Mouse (Mus musculus): ENCODE results near the gene Panx2. TPM values are rescaled to one million over a fixed set of nuclear protein-coding genes. Genes with fewer than 3 reads are reported as not detected.

Gene Panx2
- total RNA-seq (2021), result 100 to 1,000 TPM; 101 to 120 TPM
- long read RNA-seq, experiment 1, partial matches to known transcripts, result 20 of 42 reads
- long read RNA-seq, experiment 1, other reads (novel, unspliced or antisense), result 17 of 42 reads
- long read RNA-seq, experiment 2, transcript Panx2-203 (3 exons, 3,391 nt), result major isoform, 7 of 29 reads
- long read RNA-seq, experiment 2, partial matches to known transcripts, result 9 of 29 reads
- long read RNA-seq, experiment 2, other reads (novel, unspliced or antisense), result 11 of 29 reads

DNA sequence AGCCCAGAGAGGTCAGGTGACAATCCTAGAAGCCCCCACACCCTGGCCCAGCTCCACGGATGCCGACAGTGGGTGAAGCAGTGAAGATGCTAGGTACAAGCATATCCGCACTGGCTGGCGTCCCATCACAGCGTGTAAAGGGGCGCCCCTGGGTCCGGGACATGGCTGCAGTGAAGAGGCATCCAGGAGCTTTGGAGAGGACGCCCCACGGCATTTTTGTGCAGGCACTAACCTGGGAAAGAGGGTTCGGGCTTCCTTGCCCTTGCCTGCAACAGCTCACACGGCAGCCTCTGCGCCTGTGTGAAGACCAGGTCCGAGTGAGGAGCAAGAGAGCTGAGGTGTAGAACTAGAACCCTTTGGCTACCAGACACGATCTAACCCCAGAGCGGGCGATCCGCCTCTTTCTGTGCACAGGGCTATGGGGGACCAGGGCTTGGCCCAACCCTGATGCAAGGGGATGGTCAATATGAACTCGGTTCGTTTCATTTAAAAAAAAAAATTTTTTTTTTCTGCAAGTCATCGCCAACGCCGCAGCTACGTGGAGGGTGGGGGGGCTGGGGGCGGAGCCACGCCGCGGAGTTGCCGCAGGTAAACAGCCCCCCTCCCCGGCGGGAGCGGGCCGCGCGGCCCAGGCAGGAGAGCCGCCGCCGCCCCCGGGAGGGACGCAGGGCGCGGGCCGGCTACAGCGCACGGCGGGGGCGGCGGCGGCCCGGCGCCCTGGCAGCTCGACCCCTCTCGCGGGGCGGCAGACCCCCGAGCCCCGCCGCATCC lies at the start of gene Panx2:
Gene Panx2 (plus strand): TSS at position 574 of the 771 bp plus-strand sequence.
- intact Hi-C loops (cut with DNase I), result no loop called here
- peak; percentile 37 to 55 for DNase-seq (ENCODE audit: low spot score in 2 of 2)

DNA sequence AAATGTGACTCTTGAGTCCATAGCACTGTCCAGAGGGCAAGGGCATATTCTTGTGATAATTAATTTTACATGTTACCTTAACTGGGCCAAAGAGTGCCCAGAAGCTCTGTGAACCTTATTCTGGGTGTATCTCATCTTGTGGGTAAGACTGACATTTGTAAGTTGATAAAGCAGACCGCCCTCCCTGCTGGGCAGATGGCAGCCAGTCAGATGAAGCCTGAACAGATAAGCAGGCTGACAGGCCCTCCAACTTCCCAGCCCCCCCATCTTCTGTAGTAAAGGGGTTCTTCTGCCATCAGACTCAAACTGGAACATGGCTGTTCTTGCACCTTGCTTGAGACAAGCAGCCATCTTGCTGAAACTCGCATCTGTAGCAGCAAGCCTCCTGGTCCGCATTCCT lies 42.8 kb upstream of the Panx2 start:
- intact Hi-C loops (cut with DNase I), result no loop called here
- DNase-seq (ENCODE audit: low spot score in 2 of 2), result no peak

DNA sequence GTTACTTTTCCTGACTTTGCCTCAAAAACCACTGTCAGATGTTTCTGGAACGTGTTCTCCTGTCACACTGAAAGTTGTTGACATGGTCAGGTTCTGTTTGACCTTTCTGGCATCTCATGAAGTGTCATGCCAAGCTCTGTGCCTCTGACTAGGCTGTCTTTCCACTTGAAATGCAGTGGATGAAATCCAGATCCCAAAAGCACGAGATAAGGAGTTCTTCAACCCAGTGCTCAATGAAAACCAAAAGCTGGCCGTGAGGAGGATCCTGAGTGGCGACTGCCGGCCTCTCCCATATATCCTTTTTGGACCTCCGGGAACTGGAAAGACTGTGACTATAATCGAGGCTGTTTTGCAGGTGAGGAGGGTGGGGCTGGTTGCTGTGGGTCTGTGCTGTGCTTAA lies 39.4 kb upstream of the Panx2 start:
- intact Hi-C loops (cut with DNase I), result no loop called here
- no peak for DNase-seq (ENCODE audit: low spot score in 2 of 2)

DNA sequence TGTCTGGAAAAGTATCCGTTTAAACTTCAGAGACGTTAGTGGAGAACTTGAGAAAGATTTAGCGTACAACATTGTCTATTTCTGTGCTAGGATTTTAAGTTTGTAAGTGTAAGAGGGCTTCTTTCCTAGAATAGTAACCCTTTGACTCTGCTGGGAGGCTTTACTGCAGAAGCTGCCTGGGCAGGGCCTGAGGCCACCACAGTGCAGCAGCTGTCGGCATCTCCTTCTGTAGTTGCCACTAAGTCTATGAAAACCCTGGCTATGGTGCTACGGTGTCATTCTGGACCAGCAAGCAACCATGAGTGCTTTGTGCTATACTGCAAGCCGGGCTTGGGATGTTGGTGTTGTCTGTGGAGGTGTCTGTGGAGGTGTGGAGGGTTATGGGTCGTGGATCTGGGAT lies 39.0 kb upstream of the Panx2 start:
- intact Hi-C loops (cut with DNase I), result no loop called here
- DNase-seq (ENCODE audit: low spot score in 2 of 2), result no peak

DNA sequence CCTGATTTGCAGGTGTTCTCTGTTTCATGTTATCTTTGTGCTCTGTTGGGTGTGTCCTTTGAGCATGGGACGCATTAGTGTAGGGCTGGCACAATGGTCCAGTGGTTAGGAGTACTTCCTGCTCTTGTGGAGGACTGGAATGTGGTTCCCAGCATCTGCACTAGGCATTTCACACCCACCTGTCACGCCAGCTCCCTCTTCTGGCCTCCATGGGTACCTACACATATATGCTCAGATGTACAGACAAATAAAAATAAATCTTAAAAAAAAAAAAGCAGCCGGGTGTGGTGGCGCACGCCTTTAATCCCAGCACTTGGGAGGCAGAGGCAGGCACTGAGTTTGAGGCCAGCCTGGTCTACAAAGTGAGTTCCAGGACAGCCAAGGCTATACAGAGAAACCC lies 15.2 kb upstream of the Panx2 start:
- intact Hi-C loops (cut with DNase I), result no loop called here

DNA sequence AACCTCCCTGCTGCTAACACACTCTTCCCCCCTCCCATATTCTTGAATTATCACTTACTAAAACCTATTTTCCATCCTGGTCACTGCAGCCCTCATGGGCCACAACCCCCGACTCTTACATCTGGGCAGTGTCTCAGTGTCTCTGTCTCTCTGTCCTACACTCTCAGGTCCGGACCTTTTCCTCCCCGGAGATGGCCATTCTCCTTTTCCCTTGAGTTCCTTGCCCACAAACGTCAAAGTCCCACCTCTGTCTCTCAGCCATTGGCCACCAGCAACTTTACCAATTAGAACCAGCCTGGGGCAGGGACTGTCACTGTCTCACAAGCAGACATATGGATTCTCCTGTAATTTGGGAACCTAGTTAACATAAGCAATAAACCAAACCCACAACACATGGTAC lies 13.2 kb upstream of the Panx2 start:
- intact Hi-C loops (cut with DNase I), result no loop called here
- DNase-seq (ENCODE audit: low spot score in 2 of 2), result no peak

More for the DNA sequence above, 15.2 kb upstream of the Panx2 start:
- DNase-seq (ENCODE audit: low spot score in 2 of 2), result no peak

DNA sequence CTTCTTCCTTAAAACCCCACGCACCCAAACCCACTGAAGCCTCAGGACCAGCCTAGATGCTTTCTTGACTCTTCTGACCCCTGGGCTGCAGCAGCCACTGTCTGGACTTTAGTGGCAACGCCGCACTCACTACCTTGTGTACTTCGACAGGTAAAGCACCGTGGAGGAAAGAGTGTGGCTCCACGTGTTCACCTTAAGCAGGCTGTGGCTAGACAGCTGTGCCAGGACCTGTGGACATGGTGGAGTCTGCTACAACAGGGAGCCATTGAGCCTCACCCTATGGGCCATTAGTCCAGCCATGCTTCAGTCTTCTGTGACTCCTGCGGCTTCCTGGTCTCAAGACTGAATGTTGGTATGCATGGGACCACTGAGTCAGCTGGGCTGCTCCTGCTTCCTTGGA lies 4.9 kb upstream of the Panx2 start:
- DNase-seq (ENCODE audit: low spot score in 2 of 2), result no peak
- intact Hi-C loops (cut with DNase I), result no loop called here

DNA sequence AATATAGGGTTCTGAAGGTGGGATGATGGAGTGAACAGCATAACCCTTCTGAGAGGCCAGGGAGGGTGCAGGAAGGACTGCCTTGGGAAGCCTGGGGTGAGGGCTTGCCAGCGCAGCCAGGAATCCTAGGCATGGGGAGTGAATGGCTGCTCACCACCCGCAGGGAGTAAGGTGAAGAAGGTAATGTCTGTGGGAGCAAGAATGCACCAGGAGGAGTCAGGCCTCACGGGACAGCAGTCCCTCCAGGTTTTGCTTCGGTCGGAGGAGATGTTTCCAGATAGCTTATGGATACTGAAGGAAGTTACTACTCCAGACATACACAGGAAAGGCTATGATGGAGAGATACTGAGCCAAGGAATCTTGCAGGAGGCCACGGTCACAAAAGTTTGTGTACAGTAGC lies 798 bp upstream of the Panx2 start:
- intact Hi-C loops (cut with DNase I), result no loop called here
- DNase-seq (ENCODE audit: low spot score in 2 of 2), result no peak

DNA sequence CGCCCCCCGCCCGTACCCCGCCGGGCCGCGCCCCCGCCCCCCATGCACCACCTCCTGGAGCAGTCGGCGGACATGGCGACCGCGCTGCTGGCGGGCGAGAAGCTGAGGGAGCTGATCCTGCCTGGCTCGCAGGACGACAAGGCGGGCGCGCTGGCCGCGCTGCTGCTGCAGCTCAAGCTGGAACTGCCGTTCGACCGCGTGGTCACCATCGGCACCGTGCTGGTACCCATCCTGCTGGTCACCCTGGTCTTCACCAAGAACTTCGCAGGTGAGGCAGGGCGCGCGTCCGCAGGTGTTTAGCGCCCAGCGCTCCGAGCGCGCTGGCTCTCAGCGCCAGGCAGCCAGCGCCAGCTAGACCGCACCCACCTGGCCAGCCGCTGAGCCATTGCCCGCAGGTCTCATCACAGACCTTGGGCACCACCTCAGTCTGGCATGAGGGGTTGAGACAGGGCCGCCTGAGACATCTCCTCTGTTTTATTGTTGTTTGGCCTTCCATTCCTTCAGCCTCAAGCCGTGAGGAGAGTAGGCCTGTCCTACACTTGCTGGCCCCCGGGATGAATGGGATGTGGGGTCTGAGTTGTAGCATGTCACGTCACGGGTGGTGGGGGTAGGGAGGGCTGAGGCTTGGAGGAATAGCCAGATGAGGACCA lies 623 bp downstream of the Panx2 start:
- intact Hi-C loops (cut with DNase I), result loop anchor here (5.0 kb wide), 1 partner anchor 63 kb away; no protein-coding TSS in a partner anchor

DNA sequence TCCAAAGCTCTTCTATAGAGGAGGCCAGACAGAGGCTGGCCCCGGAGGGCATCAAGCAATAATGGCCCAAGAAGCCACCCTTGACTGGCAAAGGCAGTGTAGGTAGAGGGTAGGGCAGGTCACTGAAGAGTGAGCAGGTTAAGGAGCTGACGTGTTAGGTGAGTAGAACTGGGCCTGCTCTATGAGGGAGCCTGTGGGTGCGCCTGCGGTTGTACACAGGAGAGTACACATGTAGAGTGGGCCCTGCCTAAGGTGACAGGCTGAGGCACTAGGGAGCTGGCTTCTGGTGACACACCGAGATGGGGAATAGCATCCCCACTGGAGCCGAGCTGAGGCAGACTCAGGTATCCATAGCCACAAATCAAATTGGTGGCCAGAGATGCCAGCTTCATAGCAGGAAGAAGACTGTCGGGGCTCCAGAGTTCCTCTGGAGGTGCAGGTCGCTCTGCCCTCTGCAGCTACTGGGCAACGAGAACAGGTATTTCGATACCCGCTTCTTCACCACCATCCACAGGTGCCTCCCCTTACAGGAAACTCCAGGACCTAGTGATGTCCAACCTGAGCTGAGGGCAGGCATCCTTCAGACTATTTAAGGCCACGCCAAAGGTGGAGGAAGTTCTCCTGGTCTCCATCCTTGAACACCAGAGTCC lies 1.4 kb downstream of the Panx2 start:
- intact Hi-C loops (cut with DNase I), result loop anchor here (5.0 kb wide), 1 partner anchor 64 kb away; no protein-coding TSS in a partner anchor
- DNase-seq (ENCODE audit: low spot score in 2 of 2), result peak in 1 of 2 experiments; percentile 5

More for the DNA sequence above, 623 bp downstream of the Panx2 start:
- DNase-seq (ENCODE audit: low spot score in 2 of 2), result peak in 1 of 2 experiments; percentile 46

DNA sequence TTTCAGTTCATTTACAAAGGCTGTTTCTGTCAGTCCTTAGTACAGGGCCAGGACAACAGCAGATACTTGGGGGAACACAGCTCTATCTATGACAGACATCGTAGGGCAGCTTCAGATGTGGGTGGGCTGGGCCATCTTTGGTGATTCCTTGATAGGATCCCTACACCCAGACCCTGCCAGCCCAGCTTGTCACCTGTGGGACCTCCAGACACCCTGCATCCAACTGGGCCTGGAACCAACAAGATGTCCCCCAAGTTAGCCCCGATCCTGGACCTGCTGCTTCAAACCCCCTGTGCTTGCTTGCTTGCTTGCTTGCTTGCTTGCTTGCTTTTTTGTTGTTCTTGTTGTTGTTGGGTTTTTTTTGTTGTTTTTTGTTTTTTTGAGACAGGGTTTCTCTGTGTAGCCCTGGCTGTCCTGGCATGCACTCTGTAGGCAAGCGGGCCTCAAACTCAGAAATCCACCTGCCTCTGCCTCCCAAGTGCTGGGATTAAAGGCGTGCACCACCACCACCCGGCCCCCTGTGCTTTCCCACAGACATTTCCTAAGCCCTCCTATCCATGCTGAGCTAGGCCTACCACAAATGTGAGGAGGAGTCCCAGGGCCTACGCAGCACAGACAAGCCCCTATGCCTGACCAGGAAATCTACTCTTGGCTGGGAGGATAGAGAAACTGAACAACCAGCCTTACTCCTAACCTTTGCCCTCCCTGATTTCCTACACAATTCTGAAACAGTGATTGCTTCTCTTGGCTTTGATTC lies 2.4 kb downstream of the Panx2 start:
- intact Hi-C loops (cut with DNase I), result loop anchor here (5.0 kb wide), 1 partner anchor 65 kb away; no protein-coding TSS in a partner anchor
- DNase-seq (ENCODE audit: low spot score in 2 of 2), result no peak

DNA sequence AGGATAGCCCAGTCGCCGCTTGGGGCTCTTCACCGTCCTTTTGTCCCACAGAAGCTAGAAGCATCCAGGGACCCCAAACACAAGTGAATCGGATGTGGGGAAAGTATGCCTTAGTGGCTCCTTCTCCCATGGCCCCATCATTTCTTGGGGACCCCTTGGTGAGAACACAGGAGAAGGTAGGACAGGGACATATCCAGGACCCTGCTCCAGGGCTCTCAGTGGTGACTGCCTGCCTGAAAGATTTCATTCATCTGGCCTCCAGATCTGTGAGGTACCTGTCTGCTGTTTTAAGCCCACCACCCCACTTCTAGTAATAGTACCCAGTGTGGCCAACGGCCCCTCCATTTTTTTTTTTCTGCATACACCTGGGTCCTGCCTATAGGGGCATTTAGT lies 3.0 kb downstream of the Panx2 start:
- intact Hi-C loops (cut with DNase I), result loop anchor here (5.0 kb wide), 1 partner anchor 65 kb away; no protein-coding TSS in a partner anchor
- DNase-seq (ENCODE audit: low spot score in 2 of 2), result no peak

DNA sequence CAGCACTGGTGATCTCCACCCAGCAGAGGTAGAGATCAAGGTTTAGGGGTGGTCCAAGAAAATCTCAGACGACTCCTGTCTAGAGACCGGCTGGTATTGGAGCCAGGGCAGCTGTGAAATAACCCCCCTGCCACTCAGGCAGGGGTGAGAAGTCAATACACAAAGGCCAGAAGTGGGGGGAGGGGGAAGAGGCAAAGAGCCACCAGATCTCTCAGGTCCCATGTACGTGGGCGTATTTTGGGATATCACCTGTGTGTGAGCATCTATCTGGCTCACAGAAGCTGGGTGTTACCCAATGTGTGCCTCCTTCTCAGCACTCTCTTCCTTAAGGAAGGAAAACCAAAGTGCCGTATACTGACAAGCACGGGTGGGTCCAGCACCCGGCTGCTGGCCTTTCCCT lies 3.5 kb downstream of the Panx2 start:
- intact Hi-C loops (cut with DNase I), result loop anchor here (5.0 kb wide), 1 partner anchor 66 kb away; no protein-coding TSS in a partner anchor
- no peak for DNase-seq (ENCODE audit: low spot score in 2 of 2)

DNA sequence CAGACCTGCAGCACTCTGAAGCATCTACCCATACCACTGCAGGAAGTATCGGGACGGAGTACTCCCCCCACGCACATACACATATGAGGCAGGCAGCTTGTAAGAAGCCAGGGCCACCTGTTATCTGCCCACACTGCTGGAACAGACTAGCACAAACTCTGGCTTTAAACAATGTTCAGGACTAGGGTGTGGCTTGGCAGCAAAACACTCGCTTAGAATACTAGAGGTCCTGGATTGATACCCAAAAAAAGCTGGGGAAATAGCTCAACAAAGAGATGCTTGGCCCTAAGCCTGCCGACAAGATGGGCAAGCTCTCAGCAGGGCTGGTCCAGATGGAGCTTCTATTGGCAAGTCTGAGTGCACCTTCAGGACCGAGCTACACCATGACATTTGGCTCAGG lies 4.0 kb downstream of the Panx2 start:
- intact Hi-C loops (cut with DNase I), result loop anchor here (5.0 kb wide), 1 partner anchor 66 kb away; no protein-coding TSS in a partner anchor
- peak; percentile 52 to 64 for DNase-seq (ENCODE audit: low spot score in 2 of 2)

DNA sequence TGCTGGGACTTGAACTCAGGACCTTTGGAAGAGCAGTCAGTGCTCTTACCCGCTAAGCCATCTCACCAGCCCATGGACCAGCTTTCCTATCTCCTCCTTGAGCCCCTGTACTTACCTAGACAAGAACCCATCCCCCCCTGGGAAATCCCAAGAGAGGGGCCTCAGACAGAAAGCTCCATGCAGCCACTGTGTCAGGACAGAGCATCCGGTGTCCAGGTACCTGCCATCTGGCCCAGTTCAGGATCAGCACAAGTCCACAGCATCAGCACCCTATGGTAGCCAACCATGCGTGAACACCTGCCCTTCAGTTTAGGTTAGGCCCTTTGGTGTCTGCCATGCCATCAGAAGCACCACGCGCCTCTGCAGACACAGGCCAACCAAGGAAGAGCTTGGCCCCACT lies 5.4 kb downstream of the Panx2 start:
- no peak for DNase-seq (ENCODE audit: low spot score in 2 of 2)

DNA sequence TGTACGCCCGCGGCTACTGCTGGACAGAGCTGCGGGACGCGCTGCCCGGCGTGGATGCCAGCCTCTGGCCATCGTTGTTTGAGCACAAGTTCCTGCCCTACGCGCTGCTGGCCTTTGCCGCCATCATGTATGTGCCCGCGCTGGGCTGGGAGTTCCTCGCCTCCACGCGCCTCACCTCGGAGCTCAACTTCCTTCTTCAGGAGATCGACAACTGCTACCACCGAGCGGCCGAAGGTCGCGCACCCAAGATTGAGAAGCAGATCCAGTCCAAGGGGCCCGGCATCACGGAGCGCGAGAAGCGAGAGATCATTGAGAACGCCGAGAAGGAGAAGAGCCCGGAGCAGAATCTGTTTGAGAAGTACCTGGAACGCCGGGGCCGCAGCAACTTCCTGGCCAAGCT lies 8.1 kb downstream of the Panx2 start:
- DNase-seq (ENCODE audit: low spot score in 2 of 2), result no peak
- intact Hi-C loops (cut with DNase I), result no loop called here

More for the DNA sequence above, 5.4 kb downstream of the Panx2 start:
- intact Hi-C loops (cut with DNase I), result loop anchor here (5.0 kb wide), 1 partner anchor 68 kb away; no protein-coding TSS in a partner anchor

DNA sequence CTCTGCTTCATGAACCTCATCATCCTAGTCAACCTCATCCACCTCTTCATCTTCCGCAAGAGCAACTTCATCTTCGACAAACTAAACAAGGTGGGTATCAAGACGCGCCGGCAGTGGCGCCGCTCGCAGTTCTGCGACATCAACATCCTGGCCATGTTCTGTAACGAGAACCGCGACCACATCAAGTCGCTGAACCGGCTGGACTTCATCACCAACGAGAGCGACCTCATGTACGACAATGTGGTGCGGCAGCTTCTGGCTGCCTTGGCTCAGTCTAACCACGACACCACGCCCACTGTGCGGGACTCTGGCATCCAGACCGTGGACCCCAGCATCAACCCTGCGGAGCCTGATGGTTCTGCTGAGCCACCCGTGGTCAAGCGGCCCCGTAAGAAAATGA lies 8.7 kb downstream of the Panx2 start:
- intact Hi-C loops (cut with DNase I), result no loop called here
- DNase-seq (ENCODE audit: low spot score in 2 of 2), result no peak

DNA sequence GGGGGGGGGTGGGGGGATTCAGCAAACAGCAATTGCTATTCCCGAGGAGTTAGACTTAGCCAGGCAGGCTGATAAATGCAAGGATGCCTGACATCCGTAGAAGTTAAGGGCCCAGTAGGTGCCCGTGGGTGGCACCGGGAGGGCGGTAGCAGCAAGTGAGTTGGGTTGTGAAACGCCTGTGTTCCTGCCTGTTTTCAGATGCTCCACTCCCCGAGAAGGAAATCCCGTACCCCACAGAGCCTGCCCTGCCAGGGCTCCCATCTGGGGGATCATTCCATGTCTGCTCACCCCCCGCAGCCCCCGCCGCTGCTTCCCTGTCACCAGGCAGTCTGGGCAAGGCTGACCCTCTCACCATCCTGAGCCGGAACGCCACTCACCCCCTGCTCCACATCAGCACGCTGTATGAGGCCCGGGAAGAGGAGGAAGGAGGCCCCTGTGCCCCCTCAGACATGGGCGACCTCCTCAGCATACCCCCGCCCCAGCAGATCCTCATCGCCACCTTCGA lies 9.9 kb downstream of the Panx2 start:
- intact Hi-C loops (cut with DNase I), result no loop called here
- DNase-seq (ENCODE audit: low spot score in 2 of 2), result no peak

DNA sequence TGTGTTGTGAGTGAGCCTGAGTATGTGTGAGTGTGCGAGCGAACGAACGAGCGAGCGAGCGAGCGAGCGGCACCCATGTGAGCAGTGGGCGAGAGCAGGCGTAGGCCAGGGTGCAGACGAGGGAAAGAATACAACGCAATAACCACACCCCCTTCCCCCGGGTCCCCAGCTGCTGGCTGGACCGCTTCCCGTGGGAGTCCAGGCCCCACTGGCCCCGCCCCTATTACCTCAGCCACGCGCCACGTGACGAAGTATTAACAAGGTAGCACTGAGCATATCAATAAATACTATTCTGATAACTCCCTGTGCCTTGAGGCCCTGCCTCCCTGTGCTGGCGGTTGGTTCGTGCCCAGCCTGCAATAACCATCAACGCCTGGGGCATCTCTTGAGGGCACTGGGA lies 11.1 kb downstream of the Panx2 start:
- intact Hi-C loops (cut with DNase I), result no loop called here
- DNase-seq (ENCODE audit: low spot score in 2 of 2), result no peak
